Mouse (Mus musculus) kidney, postnatal 0 days (tissue): ENCODE measurements around the gene Nme1. TPM values are rescaled to one million over a fixed set of nuclear protein-coding genes. Genes with fewer than 3 reads are reported as not detected.
A peak's percentile ranks its signal among the peaks of the same experiment; 100 is the strongest.

Experiments
- ATAC-seq: fragments of 200-750 bp; cut with Nextera tagmentation; replicated peaks from 2 replicates; pipeline ENCODE4 v1.8.0; 2017; ENCODE audit warnings: low read depth, moderate number of reproducible peaks, moderate TSS enrichment, moderate library complexity; ENCODE audit not compliant: low FRiP score
- DNase-seq: peaks from one replicate; pipeline ENCODE4 v3.0.0-alpha.2; 2016; ENCODE audit warnings: low spot score
- H3K27ac ChIP-seq: fragments of 300-500 bp; sonication (generic); 2 replicates; pipeline ENCODE4 v1.5.1; 2014; ENCODE audit warnings: mild to moderate bottlenecking
- H3K27me3 ChIP-seq: fragments of 300-500 bp; sonication (generic); 2 replicates; pipeline ENCODE4 v1.6.1; 2014; ENCODE audit warnings: low read length, mixed read lengths; ENCODE audit not compliant: insufficient read depth
- H3K36me3 ChIP-seq: fragments of 300-500 bp; sonication (generic); 2 replicates; pipeline ENCODE4 v1.6.1; 2014; ENCODE audit warnings: low read length, mixed read lengths; ENCODE audit not compliant: insufficient read depth
- H3K4me1 ChIP-seq: fragments of 300-500 bp; sonication (generic); replicated peaks from 2 replicates; pipeline ENCODE4 v1.6.1; 2014; ENCODE audit warnings: antibody characterized with exemption, low read length, mixed read lengths; ENCODE audit not compliant: insufficient read depth
- H3K4me2 ChIP-seq: fragments of 300-500 bp; sonication (generic); 2 replicates; pipeline ENCODE4 v1.6.1; 2014; ENCODE audit warnings: mild to moderate bottlenecking, low read length, moderate library complexity, mixed read lengths
- H3K4me3 ChIP-seq: fragments of 300-500 bp; sonication (generic); replicated peaks from 2 replicates; pipeline ENCODE4 v1.5.1; 2014; ENCODE audit warnings: low read depth, low read length
- H3K9ac ChIP-seq: fragments of 300-500 bp; sonication (generic); 2 replicates; pipeline ENCODE4 v1.6.1; 2014; ENCODE audit warnings: low read depth, low read length
- H3K9me3 ChIP-seq: fragments of 300-500 bp; sonication (generic); replicated peaks from 2 replicates; pipeline ENCODE4 v1.6.1; 2016; ENCODE audit warnings: low read length, inconsistent platforms, mixed read lengths
- CTCF ChIP-seq: IDR thresholded peaks from 2 replicates; pipeline ENCODE4 v1.5.1; 2016; ENCODE audit warnings: antibody characterized with exemption, low read depth, mild to moderate bottlenecking, moderate library complexity
- WGBS: fragments of 180-500 bp; shearing (Covaris S2); extraction: QIAGEN DNeasy Blood & Tissue Kit; methylation state at CpG from one replicate; pipeline ENCODE4 v1.1.7; 2014; 5-methylcytosine and 5-hydroxymethylcytosine counted together
- polyA plus RNA-seq: library from polyadenylated mRNA; unstranded; fragments of >200 nt; fragmentation: Nextera tagmentation; extraction: Ambion mirVana; gene quantifications from 2 replicates; pipeline ENCODE4 v1.2.1, GENCODE M21; 2015

The Nme1 gene
- polyA plus RNA-seq, 1 experiment from 2014 or later: 132 TPM

DNA sequence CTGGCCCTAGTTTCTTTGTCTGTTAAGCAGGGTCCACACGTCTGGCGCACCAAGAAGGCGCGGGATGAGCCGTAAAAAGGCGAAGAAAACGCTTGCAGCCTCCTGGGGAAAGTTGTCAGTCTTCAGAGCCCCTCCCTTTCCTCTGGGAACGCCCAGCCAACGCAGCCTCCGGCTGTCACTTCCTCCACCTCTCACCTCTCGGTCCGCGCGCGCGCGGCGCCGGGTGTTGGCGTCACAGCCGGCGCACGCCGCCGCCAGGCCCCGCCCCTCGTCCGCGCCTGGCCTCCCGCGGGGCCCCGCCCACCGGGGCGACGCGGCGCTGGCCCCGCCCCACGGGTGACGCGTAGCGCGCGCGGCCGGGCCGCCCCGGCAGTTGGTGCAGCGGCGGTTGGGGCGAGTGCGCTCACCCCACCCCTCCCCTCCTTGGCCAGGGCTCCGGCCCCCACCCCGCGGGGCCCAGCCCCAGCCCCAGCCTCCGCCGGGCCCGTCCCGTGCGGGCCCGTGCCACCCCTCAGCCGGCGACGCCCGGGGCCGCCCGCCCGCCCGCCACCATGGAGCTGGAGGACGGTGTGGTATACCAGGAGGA, 27.5 kb upstream of the Nme1 start, which contains the start of gene Spag9:
Gene Spag9 (plus strand): TSS at position 372 of the 586 bp plus-strand sequence.
- H3K27me3 ChIP-seq: no peaks in the 10 kb centered on the region
- H3K4me1 ChIP-seq: peaks cover 12% of the 10 kb centered on the region; the same call in 1 of the 2 replicates
- peak; percentile 92 for ATAC-seq
- H3K4me3 ChIP-seq: peak within 1 kb of the TSS; percentile 98
- no peaks in the 10 kb centered on the region for H3K9me3 ChIP-seq
- WGBS: 0% methylated on average over 37 of the region's 70 CpGs
- DNase-seq: peak; percentile 98
- no peaks in the 10 kb centered on the region for H3K36me3 ChIP-seq
- peak within 1 kb of the TSS; percentile 96 for H3K27ac ChIP-seq
- TF ChIP-seq CTCF: no peak
- H3K9ac ChIP-seq: peak within 1 kb of the TSS; percentile 92
- H3K4me2 ChIP-seq: peak within 1 kb of the TSS; percentile 81

DNA sequence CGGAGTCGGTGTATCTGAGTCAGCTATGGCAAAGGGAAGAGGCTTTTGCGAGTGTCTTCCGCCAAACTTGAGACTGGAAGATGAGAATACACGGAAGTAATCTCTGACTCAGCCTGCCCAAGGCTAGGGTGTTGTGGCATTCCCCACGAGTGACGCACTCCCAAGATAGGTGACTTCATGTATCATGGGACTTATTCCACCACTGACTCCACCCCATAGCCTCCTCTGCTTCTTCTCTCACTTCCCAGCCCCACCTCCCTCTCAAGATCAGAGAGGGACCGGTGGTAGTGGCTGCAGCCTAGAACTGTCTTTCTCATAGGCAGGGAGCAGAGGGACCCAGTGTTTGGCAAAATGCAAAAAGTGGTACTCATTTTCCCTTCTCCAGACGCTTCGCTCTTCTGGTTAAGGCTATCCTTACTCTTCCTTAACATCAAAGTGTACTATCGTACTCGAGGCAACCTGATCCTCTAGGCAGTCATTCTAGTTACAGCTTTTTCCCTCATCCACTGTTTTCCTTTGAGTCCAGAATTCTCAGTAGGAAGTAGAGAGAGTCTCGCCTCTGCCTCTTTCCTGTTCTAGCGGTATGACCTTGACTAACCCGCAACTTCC, 26.9 kb upstream of the Nme1 start:
- DNase-seq (peak; percentile 94), ATAC-seq (peak; percentile 78)
- no peaks in the 10 kb centered on the region for H3K27me3 ChIP-seq
- no peaks in the 10 kb centered on the region for H3K36me3 ChIP-seq
- peak overlapping the region; percentile 64 for H3K4me2 ChIP-seq
- 3% methylated on average over 15 of the region's 15 CpGs for WGBS
- peaks cover 12% of the 10 kb centered on the region; the same call in 1 of the 2 replicates for H3K4me1 ChIP-seq
- no peaks in the 10 kb centered on the region for H3K9me3 ChIP-seq
- H3K9ac ChIP-seq: peak overlapping the region; percentile 92
- peak overlapping the region; percentile 96 for H3K27ac ChIP-seq
- H3K4me3 ChIP-seq: peak overlapping the region; percentile 98
- no peak for TF ChIP-seq CTCF

DNA sequence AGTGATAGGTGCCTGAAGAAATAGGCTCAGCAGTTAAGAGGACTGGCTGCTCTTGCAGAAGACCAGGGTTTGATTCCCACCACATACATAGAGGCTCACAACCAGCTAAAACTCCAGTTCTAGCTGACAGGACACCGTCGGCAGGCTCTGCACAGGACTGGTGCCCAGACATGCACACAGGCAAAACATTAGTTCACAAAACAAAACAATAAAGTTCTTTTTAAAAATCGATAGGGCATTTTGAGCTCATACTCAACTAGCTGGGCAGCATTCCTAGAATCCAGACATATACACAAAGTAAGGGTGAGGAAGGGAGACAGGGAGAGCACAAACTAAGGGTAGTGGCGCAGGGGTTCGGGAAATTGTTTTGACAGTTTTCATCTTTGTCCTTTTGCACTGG, 26.2 kb upstream of the Nme1 start:
- H3K27me3 ChIP-seq: no peaks in the 10 kb centered on the region
- peak overlapping the region; percentile 92; the same call in 1 of the 2 replicates for H3K9ac ChIP-seq
- H3K4me2 ChIP-seq: peak overlapping the region; percentile 64
- no peak for TF ChIP-seq CTCF
- 44% methylated on average over 5 of the region's 5 CpGs for WGBS
- peak overlapping the region; percentile 98 for H3K4me3 ChIP-seq
- H3K27ac ChIP-seq: peak overlapping the region; percentile 96
- H3K4me1 ChIP-seq: peaks cover 12% of the 10 kb centered on the region; the same call in 1 of the 2 replicates
- H3K36me3 ChIP-seq: no peaks in the 10 kb centered on the region
- DNase-seq (no peak), ATAC-seq (no peak)
- H3K9me3 ChIP-seq: no peaks in the 10 kb centered on the region

DNA sequence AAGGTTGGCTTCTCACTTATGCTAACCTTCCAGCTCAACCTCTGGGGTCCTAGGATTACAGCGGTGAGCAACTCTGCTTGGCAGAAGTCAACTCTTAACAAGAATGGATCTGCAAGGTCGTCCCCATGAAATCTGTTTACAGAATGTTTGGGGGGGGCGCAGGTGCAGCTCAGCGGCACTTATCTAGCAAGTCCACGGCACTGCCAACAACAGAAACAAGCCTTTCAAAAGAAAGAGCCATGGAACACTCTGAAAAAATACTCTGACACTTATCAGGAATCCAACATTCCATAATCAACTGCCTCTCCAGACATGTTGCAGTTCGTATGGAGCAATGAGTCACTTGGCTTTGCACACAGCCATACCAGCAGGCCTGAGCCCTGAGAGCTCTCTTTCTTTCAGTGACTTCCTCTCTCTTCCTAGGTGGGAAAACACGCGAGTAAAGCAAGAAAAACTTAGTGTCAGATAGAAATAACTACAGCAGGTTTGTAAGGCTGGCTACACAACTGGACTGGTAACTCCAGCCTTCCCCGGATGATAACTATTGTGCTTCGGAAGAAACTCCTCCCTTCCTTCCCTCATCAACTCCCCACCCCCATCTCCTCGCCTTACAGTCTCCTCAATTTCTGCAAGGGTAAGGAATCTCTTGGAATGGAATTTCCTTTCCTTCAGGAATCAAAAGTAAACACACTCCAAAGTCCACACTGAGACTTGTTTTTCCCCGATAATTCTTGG, 20.2 kb upstream of the Nme1 start:
- Histone ChIP-seq H3K4me2 (peak overlapping the region; percentile 10; the same call in 1 of the 2 replicates), H3K9ac (no peak overlapping the region), H3K36me3 (no peaks in the 10 kb centered on the region), H3K9me3 (no peaks in the 10 kb centered on the region), H3K4me3 (no peak overlapping the region), H3K27ac (peak overlapping the region; percentile 81), H3K27me3 (no peaks in the 10 kb centered on the region), H3K4me1 (peaks cover 8% of the 10 kb centered on the region; the same call in 1 of the 2 replicates)
- TF ChIP-seq CTCF: no peak
- 0 out of 2 replicates have a peak, but pooled peaks have one; percentile 33 for ATAC-seq
- peak; percentile 79 for DNase-seq
- 46% methylated on average over 12 of the region's 12 CpGs for WGBS

DNA sequence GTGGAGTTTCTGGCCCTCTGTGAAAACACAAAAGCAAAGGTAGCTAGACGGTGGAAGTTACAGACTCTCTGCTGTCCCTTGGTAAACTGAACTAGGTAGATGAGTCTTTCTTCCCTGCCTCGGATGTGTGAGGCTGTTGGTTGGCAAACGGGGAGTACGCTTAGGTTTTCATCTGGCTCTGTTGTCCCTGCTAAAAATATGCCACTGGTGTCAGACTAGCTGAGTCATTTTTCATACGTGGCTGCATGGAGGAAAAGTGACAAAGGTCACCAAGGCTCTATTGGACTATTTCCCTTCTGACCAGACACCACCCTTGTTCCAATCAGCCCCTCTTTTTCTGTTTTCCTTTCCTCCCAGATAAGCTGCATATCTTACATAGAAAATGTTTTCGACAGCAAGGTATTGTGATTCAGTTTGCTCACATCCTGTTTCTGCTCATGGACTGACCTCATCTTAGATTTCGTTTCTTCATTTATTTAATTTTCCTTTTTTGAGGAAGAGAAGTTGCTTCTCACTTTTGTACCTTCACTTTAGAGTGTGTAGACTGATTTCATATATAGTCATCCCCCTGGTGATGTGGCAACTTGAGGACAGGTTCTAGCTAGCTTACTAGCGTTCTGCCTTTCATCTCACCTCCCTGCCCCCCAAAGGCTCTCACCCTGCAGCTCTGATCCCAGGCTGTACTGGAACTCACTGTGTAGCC, 19.5 kb upstream of the Nme1 start:
- TF ChIP-seq CTCF: no peak
- no peak for ATAC-seq
- H3K27ac ChIP-seq: peak overlapping the region; percentile 81
- 58% methylated on average over 8 of the region's 8 CpGs for WGBS
- no peaks in the 10 kb centered on the region for H3K36me3 ChIP-seq
- H3K27me3 ChIP-seq: no peaks in the 10 kb centered on the region
- H3K4me1 ChIP-seq: peaks cover 8% of the 10 kb centered on the region; the same call in 1 of the 2 replicates
- DNase-seq: peak; percentile 39
- no peaks in the 10 kb centered on the region for H3K9me3 ChIP-seq
- H3K4me2 ChIP-seq: no peak overlapping the region
- H3K4me3 ChIP-seq: no peak overlapping the region
- no peak overlapping the region for H3K9ac ChIP-seq

DNA sequence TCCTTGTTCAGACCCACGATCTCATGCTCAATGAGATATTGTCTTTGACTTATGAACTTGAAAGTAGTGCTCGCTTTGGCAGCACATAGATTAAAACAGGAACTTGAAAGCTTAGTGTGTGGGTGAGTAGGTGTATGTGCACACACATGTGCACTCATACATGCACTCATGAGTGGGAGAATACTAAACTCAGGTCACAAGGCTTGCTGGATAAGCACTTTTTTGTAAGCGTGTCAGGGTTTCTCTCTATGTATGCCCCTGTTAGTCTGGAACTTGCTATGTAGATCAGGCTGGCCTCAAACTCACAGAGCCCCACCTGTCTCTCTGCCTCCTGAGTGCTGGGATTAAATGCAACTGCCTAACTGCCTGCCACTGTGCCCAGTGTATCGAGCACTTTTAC, 18.7 kb upstream of the Nme1 start:
- WGBS: 82% methylated on average over 4 of the region's 4 CpGs
- H3K27ac ChIP-seq: peak overlapping the region; percentile 81; the same call in 1 of the 2 replicates

More for the DNA sequence above, 18.7 kb upstream of the Nme1 start:
- no peak for TF ChIP-seq CTCF
- Histone ChIP-seq H3K36me3 (no peaks in the 10 kb centered on the region), H3K4me2 (no peak overlapping the region), H3K27me3 (no peaks in the 10 kb centered on the region), H3K4me1 (peaks cover 8% of the 10 kb centered on the region; the same call in 1 of the 2 replicates), H3K9ac (no peak overlapping the region), H3K4me3 (no peak overlapping the region), H3K9me3 (no peaks in the 10 kb centered on the region)
- DNase-seq (no peak), ATAC-seq (no peak)
